Mouse (Mus musculus) forebrain, postnatal 0 days (tissue): Measurements from ENCODE around the gene Rexo4. TPM values are rescaled to one million over a fixed set of nuclear protein-coding genes. Genes with fewer than 3 reads are reported as not detected.

Experiments
- ATAC-seq: fragments of 200-750 bp; cut with Nextera tagmentation; 2 replicates; pipeline ENCODE4 v1.8.0; 2017; ENCODE audit warnings: mild to moderate bottlenecking, moderate library complexity
- DNase-seq: peaks from one replicate; pipeline ENCODE4 v3.0.0-alpha.2; 2015
- H3K27ac ChIP-seq: fragments of 300-500 bp; sonication (generic); 2 replicates; pipeline ENCODE4 v1.5.1; 2014; ENCODE audit warnings: low read depth, mild to moderate bottlenecking, antibody characterized with exemption, low read length, moderate library complexity, mixed read lengths
- H3K27me3 ChIP-seq: fragments of 300-500 bp; sonication (generic); 2 replicates; pipeline ENCODE4 v1.6.1; 2014; ENCODE audit warnings: mild to moderate bottlenecking, low read length, mixed read lengths; ENCODE audit not compliant: insufficient read depth
- H3K36me3 ChIP-seq: fragments of 300-500 bp; sonication (generic); 2 replicates; pipeline ENCODE4 v1.6.1; 2014; ENCODE audit warnings: mild to moderate bottlenecking, moderate library complexity; ENCODE audit not compliant: insufficient read depth
- H3K4me1 ChIP-seq: fragments of 300-500 bp; sonication (generic); 2 replicates; pipeline ENCODE4 v1.6.1; 2014; ENCODE audit warnings: antibody characterized with exemption; ENCODE audit not compliant: insufficient read depth
- H3K4me2 ChIP-seq: fragments of 300-500 bp; sonication (generic); 2 replicates; pipeline ENCODE4 v1.6.1; 2014; ENCODE audit warnings: low read depth, mild to moderate bottlenecking, moderate library complexity
- H3K4me3 ChIP-seq: fragments of 300-500 bp; sonication (generic); 2 replicates; pipeline ENCODE4 v1.5.1; 2014; ENCODE audit warnings: low read depth, low read length, mixed read lengths
- H3K9ac ChIP-seq: fragments of 300-500 bp; sonication (generic); 2 replicates; pipeline ENCODE4 v1.6.1; 2014; ENCODE audit warnings: mild to moderate bottlenecking
- H3K9me3 ChIP-seq: fragments of 300-500 bp; sonication (generic); 2 replicates; pipeline ENCODE4 v1.6.1; 2016; ENCODE audit warnings: low read length
- CTCF ChIP-seq: sonication (generic); IDR thresholded peaks from 2 replicates; pipeline ENCODE4 v1.5.1; 2016; ENCODE audit warnings: antibody characterized with exemption, control low read depth, low read depth
- WGBS: fragments of 180-500 bp; shearing (Covaris S2); extraction: QIAGEN DNeasy Blood & Tissue Kit; methylation state at CpG from one replicate; pipeline ENCODE4 v1.1.7; 2014; 5-methylcytosine and 5-hydroxymethylcytosine counted together
- polyA plus RNA-seq: library from polyadenylated mRNA; unstranded; fragments of >200 nt; fragmentation: Nextera tagmentation; extraction: Ambion mirVana; gene quantifications from 2 replicates; pipeline ENCODE4 v1.2.1, GENCODE M21; 2015
- total RNA-seq: library from RNA; depleted of rRNA; stranded (reverse); fragments of >200 nt; gene quantifications from 2 replicates; pipeline ENCODE4 v1.2.3, GENCODE M21; 2014

The Rexo4 gene
- total and polyA plus RNA-seq, 2 experiments from 2014 or later, result 25.5 to 42.2 TPM

DNA sequence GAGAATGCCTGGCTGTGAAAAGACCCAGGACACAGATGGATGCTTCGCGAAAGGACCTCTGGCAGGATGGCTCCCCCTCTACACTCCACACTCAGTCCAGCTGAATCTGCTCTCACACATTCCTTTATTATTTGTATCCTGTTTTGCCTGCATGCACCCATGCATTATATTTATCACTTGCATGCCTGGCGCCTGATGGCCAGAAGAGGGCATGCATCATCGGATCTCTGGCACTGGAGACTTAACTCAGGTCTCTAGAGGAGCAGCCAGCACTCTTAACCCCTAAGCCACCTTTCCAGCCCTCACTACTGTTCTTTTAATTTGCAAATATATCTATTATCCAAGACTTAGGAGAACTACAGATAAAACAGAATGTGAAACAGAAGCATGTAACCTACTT, 3.4 kb downstream of the Rexo4 start:
- DNase-seq, result no peak
- no peak for ATAC-seq
- Histone ChIP-seq H3K27me3 (no peaks in the 10 kb centered on the region), H3K4me3 (no peak overlapping the region), H3K4me1 (peaks cover 13% of the 10 kb centered on the region), H3K4me2 (no peak overlapping the region), H3K36me3 (peaks cover 39% of the 10 kb centered on the region), H3K27ac (no peak overlapping the region), H3K9me3 (no peaks in the 10 kb centered on the region), H3K9ac (no peak overlapping the region)
- 76% methylated on average over 4 of the region's 4 CpGs for WGBS
- TF ChIP-seq CTCF, result peak; percentile 62

DNA sequence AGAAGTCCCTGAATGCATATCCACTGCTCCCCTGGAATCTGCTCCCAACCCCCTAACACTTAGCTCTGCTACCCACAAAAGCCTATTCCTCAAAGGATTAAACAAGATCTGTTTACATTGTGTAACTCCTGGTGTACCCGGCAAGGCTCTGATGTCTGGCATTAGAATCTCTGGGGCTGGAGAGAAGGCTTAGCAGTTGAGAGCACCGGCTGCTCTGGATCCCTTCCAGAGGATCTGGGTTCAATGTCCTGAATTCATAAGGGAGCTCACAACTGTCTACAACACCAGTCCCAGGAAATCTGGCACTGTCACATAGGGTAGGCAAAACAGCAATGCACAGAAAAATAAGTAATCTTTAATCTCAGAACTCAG, 6.7 kb downstream of the Rexo4 start:
- 82% methylated on average over 2 of the region's 2 CpGs for WGBS
- Histone ChIP-seq H3K27ac (no peak overlapping the region), H3K27me3 (no peaks in the 10 kb centered on the region), H3K4me3 (no peak overlapping the region), H3K4me2 (no peak overlapping the region), H3K36me3 (peaks cover 70% of the 10 kb centered on the region), H3K9ac (no peak overlapping the region), H3K9me3 (no peaks in the 10 kb centered on the region), H3K4me1 (peaks cover 7% of the 10 kb centered on the region; the same call in 1 of the 2 replicates)
- ATAC-seq, result no peak
- TF ChIP-seq CTCF, result no peak
- DNase-seq, result no peak

DNA sequence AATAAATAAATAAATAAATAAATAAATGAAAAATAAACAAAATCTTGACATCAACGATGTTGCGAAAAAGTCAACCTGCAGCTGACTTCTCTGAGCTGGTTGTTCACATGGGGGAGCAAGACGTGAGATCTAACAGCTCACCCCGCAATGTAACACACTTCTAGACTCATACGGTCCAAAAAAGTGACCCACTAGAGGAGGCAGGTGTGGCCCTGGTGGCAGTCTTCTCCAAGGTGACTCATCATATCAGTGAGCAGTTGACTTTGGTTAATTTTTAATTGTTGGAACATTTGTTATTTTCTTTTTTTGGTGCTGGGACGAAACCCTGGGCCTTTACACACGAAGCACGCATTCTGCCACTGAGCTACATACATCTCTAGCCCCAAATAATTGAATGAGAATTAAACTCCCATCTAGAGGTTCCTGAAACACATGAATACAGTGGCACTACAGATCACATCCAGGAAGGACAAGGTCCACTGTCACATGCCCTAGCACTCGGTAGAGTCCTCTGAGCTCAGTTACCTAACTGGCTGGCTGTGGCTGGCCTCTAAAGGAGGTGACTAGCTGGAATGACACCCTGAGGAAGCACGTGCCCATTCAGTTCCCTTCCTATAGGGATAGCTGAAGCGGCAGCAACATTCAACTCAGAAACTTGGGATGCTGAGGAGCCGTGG, 7.2 kb downstream of the Rexo4 start:
- ATAC-seq (no peak), DNase-seq (no peak)
- H3K9me3 ChIP-seq, result no peaks in the 10 kb centered on the region
- no peak overlapping the region for H3K4me3 ChIP-seq
- H3K4me1 ChIP-seq, result peaks cover 5% of the 10 kb centered on the region; the same call in 1 of the 2 replicates
- no peak overlapping the region for H3K9ac ChIP-seq
- no peaks in the 10 kb centered on the region for H3K27me3 ChIP-seq
- WGBS, result 95% methylated on average over 12 of the region's 12 CpGs
- no peak for TF ChIP-seq CTCF
- H3K4me2 ChIP-seq, result no peak overlapping the region
- H3K36me3 ChIP-seq, result peaks cover 75% of the 10 kb centered on the region
- H3K27ac ChIP-seq, result no peak overlapping the region

DNA sequence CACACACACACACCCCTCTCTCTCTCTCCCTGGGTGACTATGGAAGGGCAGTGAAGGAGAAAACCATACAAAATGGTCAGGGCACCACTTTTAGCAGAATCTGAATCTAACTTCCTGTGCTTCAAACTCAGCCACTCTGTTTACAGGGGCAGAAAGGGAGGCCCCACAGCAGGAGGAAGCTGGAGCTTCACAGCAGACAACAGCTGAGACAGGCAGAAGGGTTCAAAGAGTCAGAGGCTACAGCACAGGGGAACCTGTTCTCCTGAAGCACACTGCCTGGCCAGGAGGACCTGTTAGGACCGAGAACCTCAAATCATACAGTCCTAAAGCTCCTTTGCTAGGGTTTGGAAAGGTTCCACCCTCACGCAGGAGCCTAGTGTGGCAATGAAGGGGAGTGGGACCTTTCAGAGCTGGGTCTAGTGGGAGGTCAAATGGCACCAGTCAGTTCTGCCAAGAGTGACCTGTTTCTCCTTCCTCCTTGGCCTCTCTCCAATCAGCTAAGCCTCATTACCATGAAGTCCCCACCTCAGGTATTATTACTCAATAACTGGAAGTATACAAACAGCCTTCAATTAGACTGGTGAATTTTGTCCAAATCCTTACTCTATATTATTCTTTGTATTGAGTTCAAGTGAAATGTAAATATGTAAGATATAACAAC, 9.3 kb downstream of the Rexo4 start:
- ATAC-seq, result no peak

DNA sequence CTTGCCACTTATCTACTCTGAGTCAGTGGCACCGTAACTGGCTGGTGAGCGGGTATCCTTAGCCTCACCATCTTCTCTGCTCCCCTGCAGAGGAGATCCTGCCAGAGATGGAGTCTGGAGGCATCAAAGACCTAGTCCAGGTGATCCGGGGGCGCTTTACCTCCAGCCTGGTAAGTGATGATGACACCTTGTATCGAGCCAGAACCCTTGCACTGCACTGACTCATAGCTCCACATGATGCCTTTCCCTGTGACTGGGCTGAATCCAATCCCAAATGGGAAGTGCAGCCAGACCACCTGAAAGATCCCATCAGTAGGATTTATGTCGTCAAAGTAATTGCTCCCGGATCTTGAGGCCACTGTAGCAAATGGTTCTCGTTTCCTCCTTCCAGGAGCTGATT, 11.3 kb downstream of the Rexo4 start:
- Histone ChIP-seq H3K36me3 (peaks cover 74% of the 10 kb centered on the region), H3K27ac (no peak overlapping the region), H3K9me3 (no peaks in the 10 kb centered on the region), H3K4me3 (no peak overlapping the region), H3K4me2 (no peak overlapping the region), H3K27me3 (no peaks in the 10 kb centered on the region), H3K4me1 (no peaks in the 10 kb centered on the region), H3K9ac (no peak overlapping the region)
- 93% methylated on average over 8 of the region's 8 CpGs for WGBS
- ATAC-seq (no peak), DNase-seq (no peak)
- no peak for TF ChIP-seq CTCF

More for the DNA sequence above, 9.3 kb downstream of the Rexo4 start:
- Histone ChIP-seq H3K4me2 (no peak overlapping the region), H3K4me1 (no peaks in the 10 kb centered on the region), H3K9me3 (no peaks in the 10 kb centered on the region), H3K36me3 (peaks cover 87% of the 10 kb centered on the region), H3K27ac (no peak overlapping the region), H3K4me3 (no peak overlapping the region), H3K27me3 (no peaks in the 10 kb centered on the region), H3K9ac (no peak overlapping the region)
- TF ChIP-seq CTCF, result no peak
- WGBS, result 87% methylated on average over 2 of the region's 2 CpGs
- no peak for DNase-seq

DNA sequence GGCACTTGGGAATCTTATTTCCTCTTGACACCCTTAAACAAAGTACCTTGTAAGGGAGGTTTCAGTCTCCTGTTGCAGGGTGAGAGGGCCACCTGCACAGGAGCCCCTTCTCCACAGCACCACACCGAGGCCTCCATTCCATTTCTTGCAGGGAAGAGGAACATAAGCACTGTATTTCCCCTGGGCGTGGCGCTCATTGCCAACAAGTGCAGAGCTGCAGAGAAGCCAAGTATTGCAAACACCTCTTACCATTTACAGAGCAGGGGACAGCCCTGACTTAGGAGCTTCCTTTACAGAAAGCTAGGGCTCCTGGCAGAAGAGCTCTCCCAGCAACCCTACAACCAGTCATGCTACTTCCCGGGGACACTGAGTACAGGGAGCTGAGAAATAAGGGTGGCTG, 12.0 kb downstream of the Rexo4 start:
- no peak overlapping the region for H3K9ac ChIP-seq
- H3K27me3 ChIP-seq, result no peaks in the 10 kb centered on the region
- no peak for DNase-seq
- no peaks in the 10 kb centered on the region for H3K4me1 ChIP-seq
- TF ChIP-seq CTCF, result no peak
- no peaks in the 10 kb centered on the region for H3K9me3 ChIP-seq
- ATAC-seq, result no peak
- H3K4me2 ChIP-seq, result no peak overlapping the region
- H3K4me3 ChIP-seq, result no peak overlapping the region
- WGBS, result 96% methylated on average over 4 of the region's 4 CpGs
- no peak overlapping the region for H3K27ac ChIP-seq
- H3K36me3 ChIP-seq, result peaks cover 68% of the 10 kb centered on the region

DNA sequence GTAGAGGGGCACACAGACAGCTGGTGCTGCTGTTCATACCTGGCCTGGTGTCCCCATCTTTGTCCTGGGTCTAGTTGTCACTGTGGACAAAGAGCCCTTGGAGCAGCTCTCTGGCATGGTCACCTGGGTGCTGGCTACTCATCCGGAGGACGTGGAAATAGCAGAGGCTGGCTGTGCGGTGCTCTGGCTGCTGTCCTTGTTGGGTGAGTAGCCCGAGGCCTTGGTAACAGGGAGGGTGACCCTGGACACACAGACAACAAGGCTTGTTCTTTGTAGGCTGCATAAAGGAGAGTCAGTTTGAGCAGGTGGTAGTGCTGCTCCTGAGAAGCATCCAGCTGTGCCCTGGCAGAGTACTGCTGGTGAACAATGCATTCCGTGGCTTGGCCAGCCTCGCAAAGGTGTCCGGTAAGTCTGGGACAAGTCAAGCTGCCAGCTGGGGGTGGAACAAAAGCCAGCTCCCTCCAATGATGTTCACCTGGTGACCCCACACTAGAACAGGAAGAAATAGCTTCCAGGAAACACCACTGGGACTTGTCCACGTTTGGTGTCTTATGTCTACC, 12.8 kb downstream of the Rexo4 start:
- 89% methylated on average over 8 of the region's 8 CpGs for WGBS
- Histone ChIP-seq H3K9ac (no peak overlapping the region), H3K27ac (no peak overlapping the region), H3K9me3 (no peaks in the 10 kb centered on the region), H3K27me3 (no peaks in the 10 kb centered on the region), H3K4me1 (no peaks in the 10 kb centered on the region), H3K36me3 (peaks cover 60% of the 10 kb centered on the region), H3K4me2 (no peak overlapping the region), H3K4me3 (no peak overlapping the region)
- ATAC-seq, result no peak
- no peak for DNase-seq
- no peak for TF ChIP-seq CTCF
